Comparison of ENCODE assay signal across 8 mouse cellular contexts in the genomic region with DNA sequence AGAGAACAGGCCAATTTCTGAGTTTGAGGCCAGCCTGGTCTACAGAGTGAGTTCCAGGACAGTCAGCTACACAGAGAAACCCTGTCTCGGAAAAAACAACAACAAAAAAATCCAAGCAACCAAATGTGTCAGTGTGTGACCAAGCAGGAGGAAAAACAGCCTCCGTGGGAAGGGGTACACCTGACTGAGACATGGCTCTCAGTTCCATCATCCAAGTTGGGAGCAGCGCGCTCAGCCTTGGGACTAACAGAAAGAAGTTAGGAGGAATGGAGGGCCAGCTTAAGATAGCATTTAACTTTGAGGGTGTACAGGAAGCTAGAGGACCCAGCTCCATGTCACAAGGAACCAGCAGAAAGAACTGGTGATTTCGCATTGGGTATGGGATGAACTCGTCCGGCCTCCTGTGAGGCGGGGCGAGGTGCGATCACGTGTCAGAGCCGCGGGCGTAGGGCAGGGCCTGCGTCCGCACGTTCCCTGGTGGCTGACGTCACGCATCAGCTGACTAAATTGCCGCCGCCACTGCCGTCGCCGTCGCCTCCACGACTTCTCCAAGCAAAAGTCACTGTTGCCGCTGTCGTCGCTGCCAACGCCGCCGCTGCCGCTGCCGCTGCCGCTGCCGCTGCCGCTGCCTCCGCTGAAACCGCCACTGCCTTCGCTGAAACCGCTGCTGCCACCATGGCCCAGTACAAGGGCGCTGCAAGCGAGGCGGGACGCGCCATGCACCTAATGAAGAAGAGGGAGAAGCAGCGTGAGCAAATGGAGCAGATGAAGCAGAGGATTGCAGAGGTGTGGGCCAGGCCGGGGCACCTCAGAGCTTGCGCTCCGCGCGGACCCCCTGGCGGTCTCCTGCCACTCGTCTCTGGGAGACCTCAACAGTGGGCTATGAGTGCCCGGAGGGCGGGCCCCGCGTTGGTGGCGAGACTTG. TPM values are rescaled to one million over a fixed set of nuclear protein-coding genes. Genes with fewer than 3 reads are reported as not detected.
A peak's percentile ranks its signal among the peaks of the same experiment; 100 is the strongest.
DNase-seq lines count a peak whose midpoint lies in the region; ATAC-seq and TF ChIP-seq lines count a peak whose summit lies in the region.

A gene (plus strand): TSS at position 494 of the 925 bp plus-strand sequence.

- H3K4me2 ChIP-seq in embryonic facial prominence, embryonic 13.5 days = peak within 1 kb of the TSS; percentile 68
- H3K4me2 ChIP-seq in limb, embryonic 12.5 days = peak within 1 kb of the TSS; percentile 68
- H3K4me2 ChIP-seq in midbrain, embryonic 14.5 days (ENCODE audit: low read length) = peak within 1 kb of the TSS; percentile 67

- peaks cover 33% of the 10 kb centered on the region for H3K36me3 ChIP-seq in embryonic facial prominence, embryonic 13.5 days
- no peaks in the 10 kb centered on the region for H3K36me3 ChIP-seq in kidney, adult 2 months (ENCODE audit: control insufficient read depth, insufficient read depth, low read length)
- H3K36me3 ChIP-seq in limb, embryonic 12.5 days = peaks cover 36% of the 10 kb centered on the region
- H3K36me3 ChIP-seq in midbrain, embryonic 14.5 days (ENCODE audit: control insufficient read depth, insufficient read depth, low read length) = peaks cover 36% of the 10 kb centered on the region

- H3K9me3 ChIP-seq in embryonic facial prominence, embryonic 13.5 days = no peaks in the 10 kb centered on the region
- H3K9me3 ChIP-seq in limb, embryonic 12.5 days = no peaks in the 10 kb centered on the region
- no peaks in the 10 kb centered on the region for H3K9me3 ChIP-seq in midbrain, embryonic 14.5 days (ENCODE audit: control insufficient read depth, low read length)

- peak; percentile 91 for DNase-seq in 416B (ENCODE audit: low read depth)
- peak; percentile 49 to 62 for DNase-seq in adrenal gland, postnatal 4 days (ENCODE audit: low spot score in 2 of 2)
- peak; percentile 88 to 94 for DNase-seq in heart, adult 18-20 months
- peak; percentile 94 for DNase-seq in kidney, adult 2 months
- peak; percentile 94 for DNase-seq in midbrain, embryonic 14.5 days
- DNase-seq in spleen, adult 12 weeks (ENCODE audit: low spot score) = peak; percentile 78

- TF ChIP-seq POLR2A in kidney, adult 2 months (IDR thresholded peaks at IDR 0.05; ENCODE audit: low read depth, low read length) = peak; percentile 45

- no peak for TF ChIP-seq CTCF in kidney, adult 2 months (conservative IDR thresholded peaks at IDR 0.05; ENCODE audit: insufficient read depth, insufficient read length, low read depth, low read length)

- peak within 1 kb of the TSS; percentile 85 for H3K27ac ChIP-seq in embryonic facial prominence, embryonic 13.5 days
- peak within 1 kb of the TSS; percentile 93 for H3K27ac ChIP-seq in kidney, adult 2 months (ENCODE audit: insufficient read depth, low read depth, low read length)
- peak within 1 kb of the TSS; percentile 84 for H3K27ac ChIP-seq in limb, embryonic 12.5 days
- peak within 1 kb of the TSS; percentile 87 for H3K27ac ChIP-seq in midbrain, embryonic 14.5 days (replicated peaks; ENCODE audit: low read depth, low read length)

- peak within 1 kb of the TSS; percentile 63 for H3K4me3 ChIP-seq in embryonic facial prominence, embryonic 13.5 days
- peak within 1 kb of the TSS; percentile 92 for H3K4me3 ChIP-seq in kidney, adult 2 months (ENCODE audit: insufficient read depth, low read depth, low read length)
- H3K4me3 ChIP-seq in limb, embryonic 12.5 days (replicated peaks) = peak within 1 kb of the TSS; percentile 62
- H3K4me3 ChIP-seq in midbrain, embryonic 14.5 days (replicated peaks; ENCODE audit: low read depth, low read length) = peak within 1 kb of the TSS; percentile 48

- peaks cover 3% of the 10 kb centered on the region; the same call in 1 of the 2 replicates for H3K4me1 ChIP-seq in embryonic facial prominence, embryonic 13.5 days
- H3K4me1 ChIP-seq in kidney, adult 2 months (ENCODE audit: control insufficient read depth, insufficient read depth, low read length) = peaks cover 13% of the 10 kb centered on the region; the same call in 1 of the 2 replicates
- H3K4me1 ChIP-seq in limb, embryonic 12.5 days (replicated peaks) = no peaks in the 10 kb centered on the region
- no peaks in the 10 kb centered on the region for H3K4me1 ChIP-seq in midbrain, embryonic 14.5 days (ENCODE audit: control insufficient read depth, insufficient read depth, low read length)

- peak; percentile 88 for ATAC-seq in embryonic facial prominence, embryonic 13.5 days (ENCODE audit: insufficient number of reproducible peaks, insufficient read depth, low FRiP score, low TSS enrichment, low read depth)
- peak; percentile 94 for ATAC-seq in limb, embryonic 12.5 days (ENCODE audit: insufficient number of reproducible peaks, insufficient read depth, low FRiP score, low TSS enrichment, low read depth)
- ATAC-seq in midbrain, embryonic 14.5 days (ENCODE audit: low FRiP score, low TSS enrichment) = peak; percentile 97

- peak within 1 kb of the TSS; percentile 83 for H3K9ac ChIP-seq in embryonic facial prominence, embryonic 13.5 days
- peak within 1 kb of the TSS; percentile 77 for H3K9ac ChIP-seq in limb, embryonic 12.5 days (replicated peaks)
- H3K9ac ChIP-seq in midbrain, embryonic 14.5 days (replicated peaks; ENCODE audit: low read length) = peak within 1 kb of the TSS; percentile 63

- H3K27me3 ChIP-seq in embryonic facial prominence, embryonic 13.5 days = no peaks in the 10 kb centered on the region
- no peaks in the 10 kb centered on the region for H3K27me3 ChIP-seq in kidney, adult 2 months (replicated peaks; ENCODE audit: control insufficient read depth, insufficient read depth, low read length)
- H3K27me3 ChIP-seq in limb, embryonic 12.5 days = no peaks in the 10 kb centered on the region
- H3K27me3 ChIP-seq in midbrain, embryonic 14.5 days (ENCODE audit: control insufficient read depth, insufficient read depth, low read length) = no peaks in the 10 kb centered on the region

- 27% methylated on average over 58 of the region's 59 CpGs for WGBS in embryonic facial prominence, embryonic 13.5 days
- 1% methylated on average over 59 of the region's 59 CpGs for WGBS in kidney, adult 2 months
- WGBS in limb, embryonic 12.5 days = 17% methylated on average over 56 of the region's 59 CpGs
- WGBS in midbrain, embryonic 14.5 days = 24% methylated on average over 59 of the region's 59 CpGs

RNA-seq across cellular contexts. Expression of the gene that starts here (rescaled TPM):
- 10 to 100 TPM; 49.7 to 55.5 TPM for total RNA-seq in adrenal gland, postnatal 4 days (2021)
- 61.2 and 69.3 TPM in 2 replicates for polyA plus RNA-seq in embryonic facial prominence, embryonic 13.5 days (2015; fragmentation: Nextera tagmentation; extraction: Ambion mirVana)
- 10 to 100 TPM; 23.9 to 27.7 TPM for total RNA-seq in heart, adult 18-20 months (2021)
- polyA plus RNA-seq in kidney, adult 2 months (2012; rRNA removed) = 13.1 and 17.7 TPM in 2 replicates
- 68.1 and 73.2 TPM in 2 replicates for polyA plus RNA-seq in limb, embryonic 12.5 days (2016; fragmentation: Nextera tagmentation; extraction: Ambion mirVana)
- 43.2 and 44.1 TPM in 2 replicates for polyA plus RNA-seq in midbrain, embryonic 14.5 days (2014; fragmentation: Nextera tagmentation; extraction: Ambion mirVana)

Comparison
In these comparisons a context has a peak if more than half of its experiments do, and no peak if none do; other contexts are left out.
1. Peak in every context shown above with its lines: DNase-seq, ATAC-seq, H3K4me3 ChIP-seq and H3K27ac ChIP-seq.